Mouse (Mus musculus) ES-E14 (cell line): ENCODE measurements around the gene Desi1. TPM values are rescaled to one million over a fixed set of nuclear protein-coding genes. Genes with fewer than 3 reads are reported as not detected.

Experiments
- DNase-seq: peaks from one replicate; pipeline ENCODE4 v3.0.0-alpha.2; 2013; ENCODE audit warnings: low read depth, low spot score
- H3K27ac ChIP-seq: 2 replicates; pipeline ENCODE4 v1.5.1; 2012; ENCODE audit warnings: low read depth, mild to moderate bottlenecking, low read length, moderate library complexity, mixed read lengths; ENCODE audit not compliant: poor library complexity, insufficient read depth, severe bottlenecking
- H3K36me3 ChIP-seq: 2 replicates; pipeline ENCODE4 v1.6.1; 2012; ENCODE audit warnings: mild to moderate bottlenecking, low read length, moderate library complexity, mixed read lengths; ENCODE audit not compliant: control insufficient read depth, poor library complexity, insufficient read depth, severe bottlenecking
- H3K4me1 ChIP-seq, 2 experiments: fragments of 150-350 bp in 1 of 2; sonication (generic) in 1 of 2; 2 replicates each; pipeline ENCODE4 v1.6.1; 2012; ENCODE audit warnings: low read length in 2 of 2, mild to moderate bottlenecking in 1 of 2, mixed read lengths in 1 of 2; ENCODE audit not compliant: control insufficient read depth in 2 of 2, insufficient read depth in 2 of 2, poor library complexity in 1 of 2
- H3K4me3 ChIP-seq, 2 experiments: fragments of 150-350 bp in 1 of 2; sonication (generic) in 1 of 2; 2 replicates each; pipeline ENCODE4 v1.5.1; 2012; ENCODE audit warnings: low read length in 2 of 2, low read depth in 1 of 2, mild to moderate bottlenecking in 1 of 2, mixed read lengths in 1 of 2; ENCODE audit not compliant: insufficient read depth in 1 of 2, poor library complexity in 1 of 2, severe bottlenecking in 1 of 2
- H3K9ac ChIP-seq: 2 replicates; pipeline ENCODE4 v1.6.1; 2012; ENCODE audit warnings: low read depth, mild to moderate bottlenecking, low read length, mixed read lengths; ENCODE audit not compliant: poor library complexity, insufficient read depth, severe bottlenecking
- H3K9me3 ChIP-seq: fragments of 150-350 bp; sonication (generic); 2 replicates; pipeline ENCODE4 v1.6.1; 2012; ENCODE audit warnings: low read depth, mild to moderate bottlenecking, low read length; ENCODE audit not compliant: control insufficient read depth, insufficient read depth
- CHD2 ChIP-seq: IDR thresholded peaks from 2 replicates; pipeline ENCODE4 v1.6.1; 2014; ENCODE audit warnings: mild to moderate bottlenecking, low read depth, low read length, inconsistent platforms
- HCFC1 ChIP-seq: IDR thresholded peaks from 2 replicates; pipeline ENCODE4 v1.6.1; 2012; ENCODE audit warnings: low read length, inconsistent platforms, borderline replicate concordance; ENCODE audit not compliant: insufficient read depth
- MAFK ChIP-seq: IDR thresholded peaks from 2 replicates; pipeline ENCODE4 v1.6.1; 2014; ENCODE audit warnings: mild to moderate bottlenecking, low read depth, low read length, inconsistent platforms; ENCODE audit not compliant: insufficient read depth
- ZC3H11A ChIP-seq: IDR thresholded peaks from 2 replicates; pipeline ENCODE4 v1.6.1; 2012; ENCODE audit warnings: low read depth, mild to moderate bottlenecking, inconsistent platforms, low read length, borderline replicate concordance
- ZNF384 ChIP-seq: IDR thresholded peaks from 2 replicates; pipeline ENCODE4 v1.6.1; 2012; ENCODE audit warnings: low read depth, low read length, inconsistent platforms
- in situ Hi-C, 2 experiments: fragments of 600-800 bp; cut with MboI; formaldehyde crosslinking; loops; one replicate each; pipeline ENCODE4 v1.15.1; 2025; ENCODE audit warnings: low sequenced_read_pairs in 2 of 2, inconsistent platforms in 1 of 2; ENCODE audit not compliant: unreplicated experiment in 2 of 2
- total RNA-seq: library from RNA; depleted of rRNA; stranded (reverse); fragments of 300-350 nt; gene quantifications from 2 replicates; pipeline ENCODE4 v1.2.3, GENCODE M21; 2012

Desi1 gene
- total RNA-seq, 1 experiment = 15.9 TPM

GRCm38 (mm10) chr15:81993992-81994391, 39.7 kb downstream of the Desi1 start:
- in situ Hi-C loops = no loop called here
- Histone ChIP-seq H3K9me3 (no peaks in the 10 kb centered on the region), H3K9ac (no peak overlapping the region), H3K4me3 (no peak overlapping the region), H3K27ac (no peak overlapping the region), H3K4me1 (peaks cover 2 to 5% of the 10 kb centered on the region in 2 experiments; a peak in 2 of 4 replicates), H3K36me3 (peaks cover 15% of the 10 kb centered on the region; the same call in 1 of the 2 replicates)
- DNase-seq = no peak
- TF ChIP-seq CHD2 (no peak), MAFK (no peak), HCFC1 (no peak), ZNF384 (no peak), ZC3H11A (no peak)

DNA sequence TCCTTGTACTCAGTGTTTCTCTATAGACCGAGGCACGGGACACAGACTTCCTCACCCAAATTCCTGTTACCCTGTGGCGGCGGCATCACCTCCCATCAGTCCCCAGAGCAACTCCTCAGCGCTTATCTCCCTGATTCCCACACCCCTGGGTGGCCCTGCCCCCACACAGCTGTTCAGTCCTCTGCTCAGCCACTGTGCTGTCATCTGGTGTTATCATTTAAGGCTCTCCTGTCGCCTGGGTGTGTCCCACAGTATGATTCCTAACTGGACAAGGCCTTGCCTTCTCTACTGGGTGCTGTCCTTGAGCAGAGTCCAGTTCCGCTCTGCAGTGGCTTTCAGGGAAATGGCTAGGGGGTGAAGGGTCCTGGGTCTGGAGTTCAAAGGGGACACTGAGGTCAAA, 43.1 kb downstream of the Desi1 start:
- Histone ChIP-seq H3K4me1 (peaks cover 2 to 5% of the 10 kb centered on the region in 2 experiments; a peak in 2 of 4 replicates), H3K4me3 (no peak overlapping the region), H3K36me3 (peaks cover 8% of the 10 kb centered on the region; the same call in 1 of the 2 replicates), H3K9me3 (no peaks in the 10 kb centered on the region), H3K9ac (no peak overlapping the region), H3K27ac (no peak overlapping the region)
- in situ Hi-C loops = no loop called here
- TF ChIP-seq ZNF384 (no peak), CHD2 (no peak), HCFC1 (no peak), MAFK (no peak), ZC3H11A (no peak)
- DNase-seq = no peak

DNA sequence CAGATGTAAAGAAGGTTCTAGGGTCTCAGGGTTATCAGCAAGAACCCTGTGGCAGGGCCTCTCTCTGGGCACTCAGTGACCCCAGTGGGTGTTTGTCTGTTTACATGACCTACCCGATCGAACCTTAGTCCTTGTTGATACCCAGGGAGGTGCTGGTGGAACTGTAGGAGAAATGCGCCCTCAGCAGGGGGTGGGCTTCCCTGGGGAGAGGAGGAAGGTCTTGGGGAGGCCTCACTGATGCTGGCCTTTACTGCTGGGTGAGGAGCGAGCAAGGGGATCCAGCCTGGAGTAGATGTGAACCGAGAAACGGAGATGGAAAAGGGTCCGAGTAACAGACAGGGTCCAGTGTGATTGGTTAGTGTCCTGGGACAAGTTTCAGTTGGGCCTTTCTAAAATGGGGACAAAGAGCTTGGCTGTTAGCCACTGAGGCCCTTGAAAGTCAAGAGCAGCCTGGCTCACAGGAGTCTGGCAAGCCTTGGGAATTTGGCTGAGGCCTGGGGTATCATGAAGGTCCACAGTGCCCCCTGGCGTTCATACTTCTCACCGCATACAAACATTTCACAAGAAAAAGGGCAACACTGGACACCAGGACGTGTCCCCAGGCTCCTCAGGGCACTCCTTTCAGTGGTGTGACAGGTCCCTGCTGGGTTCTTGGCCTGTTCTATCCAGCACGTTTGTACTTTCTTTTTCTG, 44.1 kb downstream of the Desi1 start:
- Histone ChIP-seq H3K4me3 (no peak overlapping the region), H3K9ac (no peak overlapping the region), H3K9me3 (no peaks in the 10 kb centered on the region), H3K36me3 (peaks cover 5% of the 10 kb centered on the region; the same call in 1 of the 2 replicates), H3K27ac (no peak overlapping the region), H3K4me1 (peaks cover 2 to 5% of the 10 kb centered on the region in 2 experiments; a peak in 2 of 4 replicates)
- in situ Hi-C loops = loop anchor here in 1 of 2 experiments (5.0 kb wide), 1 partner anchor 37 kb away; no protein-coding TSS in a partner anchor
- DNase-seq = peak; percentile 86
- TF ChIP-seq ZC3H11A (peak; percentile 92), MAFK (no peak)

DNA sequence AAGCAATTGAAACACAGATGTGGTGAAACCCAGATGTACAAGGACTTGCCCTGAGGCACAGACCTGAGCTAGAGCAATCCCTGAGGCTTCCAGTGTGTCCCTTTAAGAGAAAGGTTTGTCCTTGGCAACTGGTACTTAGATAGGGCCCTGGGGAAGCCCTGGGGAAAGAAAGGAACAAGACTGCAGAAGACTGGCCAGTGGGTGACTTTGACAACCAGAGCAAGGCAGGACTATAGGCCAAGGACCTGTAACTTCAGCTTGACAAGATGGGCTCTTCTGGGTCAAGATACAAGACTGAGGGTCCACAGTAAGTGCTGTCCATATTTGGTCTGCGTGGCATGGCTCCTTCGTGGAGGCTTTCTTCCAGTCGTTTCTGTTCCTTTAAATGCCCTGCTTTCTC, 46.0 kb downstream of the Desi1 start, which contains the start of gene Xrcc6:
Gene Xrcc6 (plus strand): TSS at position 190 of the 400 bp plus-strand sequence.
- Histone ChIP-seq H3K4me1 (peaks cover 0 to 3% of the 10 kb centered on the region in 2 experiments; a peak in 1 of 4 replicates), H3K9ac (no peak within 1 kb of the TSS), H3K27ac (no peak within 1 kb of the TSS), H3K4me3 (no peak within 1 kb of the TSS), H3K9me3 (no peaks in the 10 kb centered on the region), H3K36me3 (no peaks in the 10 kb centered on the region)
- TF ChIP-seq HCFC1 = no peak
- TF ChIP-seq CHD2 = no peak
- TF ChIP-seq MAFK = no peak
- no peak for TF ChIP-seq ZC3H11A
- no peak for TF ChIP-seq ZNF384
- no peak for DNase-seq
- in situ Hi-C loops = loop anchor here in 1 of 2 experiments (5.0 kb wide), 1 partner anchor 35 kb away; no protein-coding TSS in a partner anchor
